Mouse (Mus musculus) left cerebral cortex, adult 18-20 months (tissue): ENCODE results near the gene 4931409K22Rik. TPM values are rescaled to one million over a fixed set of nuclear protein-coding genes. Genes with fewer than 3 reads are reported as not detected.
"Not testable (repeated sequence)": the region's sequence is repeated elsewhere in the genome, so short reads cannot be mapped to it uniquely, and the experiment has no call there.

ENCODE experiments used
- DNase-seq, 2 experiments: peaks; one replicate each; pipeline ENCODE4 v3.0.0; 2021 to 2022; ENCODE audit warnings: low spot score in 2 of 2, mixed read lengths in 1 of 2
- total RNA-seq, 2 experiments: library from RNA; stranded (reverse); gene quantifications; 2 replicates each; pipeline ENCODE4 v1.2.3; 2021

4931409K22Rik gene
- total RNA-seq, 2 experiments from 2014 or later: not detected

GRCm38 (mm10) chr5:24593928-24594327 is 37.3 kb upstream of the 4931409K22Rik start:
- no peak for DNase-seq

- DNase-seq: no peak
Observed at GRCm38 (mm10) chr5:24593230-24593629, 36.6 kb upstream of the 4931409K22Rik start.

GRCm38 (mm10) chr5:24592471-24593160 is 36.0 kb upstream of the 4931409K22Rik start:
- no peak for DNase-seq

GRCm38 (mm10) chr5:24591796-24592470 is 35.3 kb upstream of the 4931409K22Rik start:
- no peak for DNase-seq

GRCm38 (mm10) chr5:24591268-24591721 is 34.7 kb upstream of the 4931409K22Rik start:
- DNase-seq: no peak

- no peak for DNase-seq
Observed at GRCm38 (mm10) chr5:24589511-24590500, 33.2 kb upstream of the 4931409K22Rik start.

GRCm38 (mm10) chr5:24587200-24587577 is 30.6 kb upstream of the 4931409K22Rik start:
- peak in 1 of 2 experiments; percentile 63 for DNase-seq

GRCm38 (mm10) chr5:24586547-24587199 is 30.1 kb upstream of the 4931409K22Rik start, which contains the start of gene Chpf2:
TSS of gene Chpf2 (plus strand) at chr5:24586741.
- peak; percentile 79 to 85 for DNase-seq

GRCm38 (mm10) chr5:24586106-24586505 is 29.5 kb upstream of the 4931409K22Rik start:
- no peak for DNase-seq

GRCm38 (mm10) chr5:24578109-24578963 is 21.7 kb upstream of the 4931409K22Rik start:
- DNase-seq: no peak

GRCm38 (mm10) chr5:24577183-24577929 is 20.7 kb upstream of the 4931409K22Rik start, which contains the start of gene Abcf2:
TSS of gene Abcf2 (minus strand) at chr5:24577467.
- peak; percentile 100 for DNase-seq

- DNase-seq: no peak
Observed at GRCm38 (mm10) chr5:24576801-24577182, 20.2 kb upstream of the 4931409K22Rik start.

GRCm38 (mm10) chr5:24575948-24576347 is 19.3 kb upstream of the 4931409K22Rik start:
- no peak for DNase-seq

- DNase-seq: not testable (repeated sequence)
Observed at GRCm38 (mm10) chr5:24555335-24555734, 1.3 kb downstream of the 4931409K22Rik start.

GRCm38 (mm10) chr5:24553621-24554244 is 2.9 kb downstream of the 4931409K22Rik start:
- DNase-seq: no peak

GRCm38 (mm10) chr5:24551317-24551688 is 5.3 kb downstream of the 4931409K22Rik start:
- no peak for DNase-seq

GRCm38 (mm10) chr5:24550598-24551316 is 5.9 kb downstream of the 4931409K22Rik start:
- DNase-seq: peak; percentile 48 to 71

GRCm38 (mm10) chr5:24542643-24543042 is 14.0 kb downstream of the 4931409K22Rik start:
- no peak for DNase-seq
